Mouse (Mus musculus) midbrain, embryonic 11.5 days (tissue): ENCODE results near the gene Tfap2a. TPM values are rescaled to one million over a fixed set of nuclear protein-coding genes. Genes with fewer than 3 reads are reported as not detected.

Experiments used
- ATAC-seq: fragments of 200-750 bp; cut with Nextera tagmentation; 2 replicates; pipeline ENCODE4 v1.8.0; 2017; ENCODE audit warnings: moderate TSS enrichment, moderate library complexity; ENCODE audit not compliant: low FRiP score
- DNase-seq: peaks from one replicate; pipeline ENCODE4 v3.0.0; 2015; ENCODE audit warnings: low spot score; ENCODE audit errors: missing footprints
- H3K27ac ChIP-seq: fragments of 300-500 bp; sonication (generic); 2 replicates; pipeline ENCODE4 v1.5.1; 2014; ENCODE audit warnings: low read depth, low read length
- H3K27me3 ChIP-seq: fragments of 300-500 bp; sonication (generic); 2 replicates; pipeline ENCODE4 v1.6.1; 2014; ENCODE audit warnings: mild to moderate bottlenecking, low read length, moderate library complexity, mixed read lengths; ENCODE audit not compliant: control insufficient read depth, insufficient read depth
- H3K36me3 ChIP-seq: fragments of 300-500 bp; sonication (generic); 2 replicates; pipeline ENCODE4 v1.6.1; 2014; ENCODE audit warnings: mild to moderate bottlenecking, low read length, moderate library complexity, mixed read lengths; ENCODE audit not compliant: control insufficient read depth, insufficient read depth
- H3K4me1 ChIP-seq: fragments of 300-500 bp; sonication (generic); 2 replicates; pipeline ENCODE4 v1.6.1; 2014; ENCODE audit warnings: low read length; ENCODE audit not compliant: control insufficient read depth, insufficient read depth
- H3K4me2 ChIP-seq: fragments of 300-500 bp; sonication (generic); 2 replicates; pipeline ENCODE4 v1.6.1; 2014; ENCODE audit warnings: mild to moderate bottlenecking, moderate library complexity
- H3K4me3 ChIP-seq: fragments of 300-500 bp; sonication (generic); 2 replicates; pipeline ENCODE4 v1.5.1; 2014; ENCODE audit warnings: low read depth, low read length
- H3K9ac ChIP-seq: fragments of 300-500 bp; sonication (generic); 2 replicates; pipeline ENCODE4 v1.6.1; 2014; ENCODE audit warnings: low read length
- H3K9me3 ChIP-seq: fragments of 300-500 bp; sonication (generic); 2 replicates; pipeline ENCODE4 v1.6.1; 2016; ENCODE audit warnings: low read length; ENCODE audit not compliant: control insufficient read depth
- WGBS: fragments of 180-500 bp; shearing (Covaris S2); extraction: QIAGEN DNeasy Blood & Tissue Kit; methylation state at CpG from one replicate; pipeline ENCODE4 v1.1.7; 2014; 5-methylcytosine and 5-hydroxymethylcytosine counted together
- polyA plus RNA-seq: library from polyadenylated mRNA; unstranded; fragments of >200 nt; fragmentation: Nextera tagmentation; extraction: Ambion mirVana; gene quantifications from 2 replicates; pipeline ENCODE4 v1.2.1, GENCODE M21; 2014

Tfap2a gene
- polyA plus RNA-seq, 1 experiment from 2014 or later: 3.0 TPM

DNA sequence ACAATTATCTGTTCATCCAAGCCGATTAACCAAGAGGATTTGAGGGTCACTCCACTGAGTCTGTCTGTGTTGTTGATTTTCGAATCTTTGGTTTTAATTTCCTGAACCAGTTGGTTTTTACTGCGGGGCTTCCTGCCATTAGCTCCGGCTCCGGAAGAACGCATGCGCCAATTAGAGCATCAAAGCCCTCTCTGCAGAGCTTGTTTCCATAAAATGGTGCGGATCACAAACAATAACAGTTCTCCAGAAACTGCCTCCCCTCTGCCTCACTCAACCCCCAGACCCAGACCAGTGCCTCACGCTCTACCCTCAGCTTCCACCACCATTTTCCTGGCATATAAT, 18.5 kb downstream of the Tfap2a start:
- H3K9ac ChIP-seq: no peak overlapping the region
- no peak for DNase-seq
- H3K4me3 ChIP-seq: no peak overlapping the region
- peaks cover 84% of the 10 kb centered on the region for H3K27me3 ChIP-seq
- no peak for ATAC-seq
- WGBS: 25% methylated on average over 9 of the region's 9 CpGs
- no peaks in the 10 kb centered on the region for H3K36me3 ChIP-seq
- no peak overlapping the region for H3K27ac ChIP-seq
- H3K4me2 ChIP-seq: no peak overlapping the region
- 0 out of 2 replicates have a peak, but pooled peaks cover 3% of the 10 kb centered on the region for H3K4me1 ChIP-seq
- H3K9me3 ChIP-seq: no peaks in the 10 kb centered on the region

DNA sequence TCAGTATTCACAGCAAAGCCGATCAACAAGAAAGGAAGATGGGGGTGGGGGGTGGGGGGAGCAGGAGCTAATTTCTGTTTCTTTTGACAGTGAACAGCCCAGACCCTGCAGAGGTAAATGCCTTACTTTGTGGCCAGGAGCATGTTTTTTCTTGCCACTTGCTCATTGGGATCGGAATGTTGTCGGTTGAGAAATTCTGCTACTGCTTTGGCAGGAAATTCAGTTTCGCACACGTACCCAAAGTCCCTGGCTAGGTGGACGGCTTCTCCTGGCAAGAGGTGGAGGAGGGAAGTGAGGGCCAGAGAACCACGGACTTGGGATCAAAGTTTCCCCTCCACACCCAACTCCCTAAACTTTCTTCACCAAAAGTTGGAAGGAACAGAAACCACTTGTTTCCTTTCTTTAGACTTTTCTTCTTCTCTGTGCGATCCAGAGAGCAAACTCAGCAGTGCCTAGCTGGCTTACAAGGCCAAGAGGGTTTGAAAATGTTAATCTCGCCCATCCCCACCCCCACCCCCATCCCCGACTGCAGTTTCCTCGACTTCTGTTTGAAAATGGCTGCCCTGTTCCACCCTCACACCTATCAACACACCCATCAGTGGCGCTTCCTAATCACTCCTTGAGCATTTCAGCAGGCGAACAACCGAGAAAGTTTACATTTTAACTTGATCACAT, 19.0 kb downstream of the Tfap2a start:
- Histone ChIP-seq H3K9ac (no peak overlapping the region), H3K27me3 (peaks cover 85% of the 10 kb centered on the region), H3K27ac (no peak overlapping the region), H3K4me2 (no peak overlapping the region), H3K36me3 (no peaks in the 10 kb centered on the region), H3K4me3 (no peak overlapping the region), H3K9me3 (no peaks in the 10 kb centered on the region), H3K4me1 (0 out of 2 replicates have a peak, but pooled peaks cover 3% of the 10 kb centered on the region)
- WGBS: 13% methylated on average over 14 of the region's 14 CpGs
- no peak for ATAC-seq
- DNase-seq: no peak

GRCm38 (mm10) chr13:40716771-40717716, 21.1 kb downstream of the Tfap2a start:
- 3% methylated on average over 36 of the region's 37 CpGs for WGBS
- H3K9ac ChIP-seq: no peak overlapping the region
- H3K27me3 ChIP-seq: peaks cover 94% of the 10 kb centered on the region
- no peaks in the 10 kb centered on the region for H3K9me3 ChIP-seq
- H3K27ac ChIP-seq: no peak overlapping the region
- ATAC-seq (no peak), DNase-seq (peak; percentile 94)
- H3K4me3 ChIP-seq: no peak overlapping the region
- no peak overlapping the region for H3K4me2 ChIP-seq
- no peaks in the 10 kb centered on the region for H3K36me3 ChIP-seq
- H3K4me1 ChIP-seq: no peaks in the 10 kb centered on the region

GRCm38 (mm10) chr13:40714531-40714930, 23.6 kb downstream of the Tfap2a start:
- peaks cover 94% of the 10 kb centered on the region for H3K27me3 ChIP-seq
- 3% methylated on average over 2 of the region's 2 CpGs for WGBS
- H3K36me3 ChIP-seq: no peaks in the 10 kb centered on the region
- ATAC-seq (no peak), DNase-seq (no peak)
- H3K27ac ChIP-seq: no peak overlapping the region
- no peak overlapping the region for H3K9ac ChIP-seq
- H3K4me3 ChIP-seq: no peak overlapping the region
- no peaks in the 10 kb centered on the region for H3K9me3 ChIP-seq
- no peaks in the 10 kb centered on the region for H3K4me1 ChIP-seq
- H3K4me2 ChIP-seq: no peak overlapping the region

- 6% methylated on average over 5 of the region's 5 CpGs for WGBS
- ATAC-seq (no peak), DNase-seq (peak; percentile 92)
- 0 out of 2 replicates have a peak, but pooled peaks cover 2% of the 10 kb centered on the region for H3K4me1 ChIP-seq
- no peak overlapping the region for H3K4me3 ChIP-seq
- H3K4me2 ChIP-seq: no peak overlapping the region
- no peaks in the 10 kb centered on the region for H3K9me3 ChIP-seq
- H3K27me3 ChIP-seq: peaks cover 94% of the 10 kb centered on the region
- no peak overlapping the region for H3K27ac ChIP-seq
- no peak overlapping the region for H3K9ac ChIP-seq
- H3K36me3 ChIP-seq: no peaks in the 10 kb centered on the region
These were observed 24.5 kb downstream of the Tfap2a start for GRCm38 (mm10) chr13:40713681-40714080.

- WGBS: 7% methylated on average over 4 of the region's 4 CpGs
- H3K36me3 ChIP-seq: no peaks in the 10 kb centered on the region
- peaks cover 94% of the 10 kb centered on the region for H3K27me3 ChIP-seq
- H3K4me3 ChIP-seq: no peak overlapping the region
- no peak for ATAC-seq
- DNase-seq: peak; percentile 93
- 0 out of 2 replicates have a peak, but pooled peaks cover 2% of the 10 kb centered on the region for H3K4me1 ChIP-seq
- H3K27ac ChIP-seq: no peak overlapping the region
- no peak overlapping the region for H3K9ac ChIP-seq
- no peak overlapping the region for H3K4me2 ChIP-seq
- no peaks in the 10 kb centered on the region for H3K9me3 ChIP-seq
These were observed 24.9 kb downstream of the Tfap2a start for GRCm38 (mm10) chr13:40713241-40713640.

- H3K27ac ChIP-seq: no peak overlapping the region
- no peaks in the 10 kb centered on the region for H3K9me3 ChIP-seq
- H3K4me3 ChIP-seq: no peak overlapping the region
- H3K4me1 ChIP-seq: 0 out of 2 replicates have a peak, but pooled peaks cover 2% of the 10 kb centered on the region
- no peak for DNase-seq
- H3K27me3 ChIP-seq: peaks cover 94% of the 10 kb centered on the region
- H3K4me2 ChIP-seq: no peak overlapping the region
- WGBS: under 1% methylated on average over 4 of the region's 4 CpGs
- no peak overlapping the region for H3K9ac ChIP-seq
- no peaks in the 10 kb centered on the region for H3K36me3 ChIP-seq
- ATAC-seq: no peak
These were observed 25.7 kb downstream of the Tfap2a start for GRCm38 (mm10) chr13:40712526-40712832.

GRCm38 (mm10) chr13:40711661-40712525, 26.3 kb downstream of the Tfap2a start:
- DNase-seq: peak; percentile 91
- 0 out of 2 replicates have a peak, but pooled peaks cover 2% of the 10 kb centered on the region for H3K4me1 ChIP-seq
- H3K4me3 ChIP-seq: no peak overlapping the region
- no peak overlapping the region for H3K4me2 ChIP-seq
- 2% methylated on average over 7 of the region's 7 CpGs for WGBS
- no peak overlapping the region for H3K27ac ChIP-seq
- peaks cover 94% of the 10 kb centered on the region for H3K27me3 ChIP-seq
- ATAC-seq: no peak
- H3K36me3 ChIP-seq: no peaks in the 10 kb centered on the region
- no peak overlapping the region for H3K9ac ChIP-seq
- no peaks in the 10 kb centered on the region for H3K9me3 ChIP-seq
